Mouse (Mus musculus): ENCODE measurements around the gene Zfp275. TPM values are rescaled to one million over a fixed set of nuclear protein-coding genes. Genes with fewer than 3 reads are reported as not detected.

The Zfp275 gene
- total and polyA plus RNA-seq, 2 experiments from 2014 or later, result 5.7 to 28.2 TPM

- ATAC-seq (ENCODE audit: low FRiP score) (no peak), DNase-seq (ENCODE audit: low spot score) (peak; percentile 8)
- Histone ChIP-seq H3K36me3 (ENCODE audit: insufficient read depth, low read length) (no peaks in the 10 kb centered on the region), H3K27ac (ENCODE audit: low read depth, low read length) (0 out of 2 replicates have a peak overlapping the region, but pooled peaks have one; percentile 7), H3K9ac (replicated peaks; ENCODE audit: low read length, poor library complexity, severe bottlenecking) (no peak overlapping the region), H3K27me3 (ENCODE audit: insufficient read depth, low read length) (no peaks in the 10 kb centered on the region), H3K4me2 (ENCODE audit: low read depth, low read length, poor library complexity, severe bottlenecking) (no peak overlapping the region), H3K4me3 (ENCODE audit: low read depth, low read length) (no peak overlapping the region), H3K9me3 (ENCODE audit: low read length) (no peaks in the 10 kb centered on the region), H3K4me1 (ENCODE audit: insufficient read depth, low read length) (no peaks in the 10 kb centered on the region)
- TF ChIP-seq CTCF (IDR thresholded peaks at IDR 0.05), result no peak
Observed at GRCm38 (mm10) chrX:73333548-73333947, 8.9 kb upstream of the Zfp275 start.

DNA sequence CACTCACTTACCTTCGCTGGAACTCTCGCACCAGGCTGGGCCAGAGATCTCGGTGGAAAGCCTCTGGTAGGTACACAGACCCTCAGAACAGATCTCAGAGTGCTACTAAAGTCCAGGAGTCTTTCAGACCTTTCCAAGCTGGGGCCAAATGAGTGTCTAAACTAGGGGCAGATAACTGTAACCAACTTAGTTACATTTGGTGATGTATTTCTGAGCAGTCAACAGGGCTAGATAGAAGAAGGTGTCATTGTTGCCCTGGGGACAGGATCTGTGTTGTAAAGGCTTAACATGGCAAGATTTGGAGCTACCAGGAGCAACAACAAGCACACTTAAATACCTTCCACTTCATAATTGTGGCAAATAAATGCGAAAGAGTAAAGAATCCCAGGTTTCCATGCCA, 5.7 kb upstream of the Zfp275 start, which contains the start of gene Gm45015:
Gm45015 (minus strand) TSS at position 101 of the 400 bp plus-strand sequence.
- no peak for TF ChIP-seq CTCF (IDR thresholded peaks at IDR 0.05)
- Histone ChIP-seq H3K4me3 (ENCODE audit: low read depth, low read length) (no peak within 1 kb of the TSS), H3K4me1 (ENCODE audit: insufficient read depth, low read length) (no peaks in the 10 kb centered on the region), H3K9me3 (ENCODE audit: low read length) (no peaks in the 10 kb centered on the region), H3K4me2 (ENCODE audit: low read depth, low read length, poor library complexity, severe bottlenecking) (no peak within 1 kb of the TSS), H3K27me3 (ENCODE audit: insufficient read depth, low read length) (no peaks in the 10 kb centered on the region), H3K9ac (replicated peaks; ENCODE audit: low read length, poor library complexity, severe bottlenecking) (no peak within 1 kb of the TSS), H3K27ac (ENCODE audit: low read depth, low read length) (no peak within 1 kb of the TSS), H3K36me3 (ENCODE audit: insufficient read depth, low read length) (no peaks in the 10 kb centered on the region)
- WGBS, result 83% methylated on average over 4 of the region's 4 CpGs
- DNase-seq (ENCODE audit: low spot score) (no peak), ATAC-seq (ENCODE audit: low FRiP score) (no peak)

DNA sequence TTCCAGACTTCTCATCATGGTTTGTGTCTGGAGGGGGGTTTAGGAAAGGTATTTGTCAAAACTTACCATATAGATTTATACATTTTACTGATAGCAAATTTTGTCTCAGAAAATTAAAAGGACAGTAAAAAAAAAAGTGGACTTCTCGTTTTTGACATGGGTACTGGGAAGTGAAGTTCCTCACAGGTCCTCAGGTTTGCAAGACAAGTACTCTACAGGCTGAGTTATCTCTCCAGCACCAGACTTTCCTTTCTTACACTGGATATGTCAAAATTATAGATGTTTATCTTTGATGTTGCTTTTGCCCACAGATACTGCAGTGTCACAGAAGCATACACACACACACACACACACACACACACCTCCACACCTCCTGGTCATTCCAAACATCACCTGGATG, 948 bp upstream of the Zfp275 start:
- Histone ChIP-seq H3K9ac (replicated peaks; ENCODE audit: low read length, poor library complexity, severe bottlenecking) (no peak overlapping the region), H3K27me3 (ENCODE audit: insufficient read depth, low read length) (no peaks in the 10 kb centered on the region), H3K4me1 (ENCODE audit: insufficient read depth, low read length) (no peaks in the 10 kb centered on the region), H3K4me2 (ENCODE audit: low read depth, low read length, poor library complexity, severe bottlenecking) (no peak overlapping the region), H3K27ac (ENCODE audit: low read depth, low read length) (no peak overlapping the region), H3K36me3 (ENCODE audit: insufficient read depth, low read length) (no peaks in the 10 kb centered on the region), H3K9me3 (ENCODE audit: low read length) (no peaks in the 10 kb centered on the region), H3K4me3 (ENCODE audit: low read depth, low read length) (no peak overlapping the region)
- no peak for ATAC-seq (ENCODE audit: low FRiP score)
- DNase-seq (ENCODE audit: low spot score), result no peak
- WGBS, result 44% methylated on average over 1 of the region's 1 CpGs
- no peak for TF ChIP-seq CTCF (IDR thresholded peaks at IDR 0.05)

DNA sequence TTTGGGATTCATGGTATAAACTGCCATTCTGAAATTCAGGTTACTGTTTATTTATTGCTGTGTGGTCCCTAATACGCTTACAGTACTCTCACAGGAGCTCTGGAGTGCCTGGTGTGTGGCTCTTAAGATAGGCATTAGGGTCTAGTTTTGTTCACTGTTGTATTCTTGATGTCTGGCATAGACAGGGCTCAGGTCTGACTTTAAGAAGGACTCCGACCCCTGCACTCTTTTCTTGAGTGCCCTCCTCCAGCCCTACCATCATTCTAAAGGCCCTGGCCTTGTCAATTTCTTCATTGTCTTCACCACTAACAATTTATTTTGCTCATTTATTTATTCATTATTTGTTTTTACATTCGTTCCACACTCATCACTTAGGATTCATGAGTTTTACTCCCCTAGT, 353 bp upstream of the Zfp275 start:
- H3K9ac ChIP-seq (replicated peaks; ENCODE audit: low read length, poor library complexity, severe bottlenecking), result peak overlapping the region; percentile 76
- H3K27ac ChIP-seq (ENCODE audit: low read depth, low read length), result peak overlapping the region; percentile 79; the same call in 1 of the 2 replicates

GRCm38 (mm10) chrX:73342941-73343735, 717 bp downstream of the Zfp275 start:
- Histone ChIP-seq H3K4me2 (ENCODE audit: low read depth, low read length, poor library complexity, severe bottlenecking) (peak overlapping the region; percentile 49), H3K9ac (replicated peaks; ENCODE audit: low read length, poor library complexity, severe bottlenecking) (peak overlapping the region; percentile 76), H3K36me3 (ENCODE audit: insufficient read depth, low read length) (no peaks in the 10 kb centered on the region), H3K9me3 (ENCODE audit: low read length) (no peaks in the 10 kb centered on the region), H3K4me1 (ENCODE audit: insufficient read depth, low read length) (no peaks in the 10 kb centered on the region), H3K4me3 (ENCODE audit: low read depth, low read length) (peak overlapping the region; percentile 51), H3K27me3 (ENCODE audit: insufficient read depth, low read length) (no peaks in the 10 kb centered on the region), H3K27ac (ENCODE audit: low read depth, low read length) (peak overlapping the region; percentile 79)
- WGBS, result 33% methylated on average over 12 of the region's 15 CpGs
- TF ChIP-seq CTCF (IDR thresholded peaks at IDR 0.05), result no peak
- ATAC-seq (ENCODE audit: low FRiP score), result peak; percentile 58
- peak; percentile 7 for DNase-seq (ENCODE audit: low spot score)

More for the DNA sequence above, 353 bp upstream of the Zfp275 start:
- no peaks in the 10 kb centered on the region for H3K36me3 ChIP-seq (ENCODE audit: insufficient read depth, low read length)
- WGBS, result 31% methylated on average over 3 of the region's 3 CpGs
- no peaks in the 10 kb centered on the region for H3K9me3 ChIP-seq (ENCODE audit: low read length)
- no peak for TF ChIP-seq CTCF (IDR thresholded peaks at IDR 0.05)
- no peak for DNase-seq (ENCODE audit: low spot score)
- H3K4me1 ChIP-seq (ENCODE audit: insufficient read depth, low read length), result no peaks in the 10 kb centered on the region
- ATAC-seq (ENCODE audit: low FRiP score), result peak; percentile 31; the same call in 1 of the 2 replicates
- H3K27me3 ChIP-seq (ENCODE audit: insufficient read depth, low read length), result no peaks in the 10 kb centered on the region
- peak overlapping the region; percentile 51 for H3K4me3 ChIP-seq (ENCODE audit: low read depth, low read length)
- peak overlapping the region; percentile 49 for H3K4me2 ChIP-seq (ENCODE audit: low read depth, low read length, poor library complexity, severe bottlenecking)

GRCm38 (mm10) chrX:73343802-73344201, 1.4 kb downstream of the Zfp275 start:
- Histone ChIP-seq H3K4me1 (ENCODE audit: insufficient read depth, low read length) (no peaks in the 10 kb centered on the region), H3K4me2 (ENCODE audit: low read depth, low read length, poor library complexity, severe bottlenecking) (peak overlapping the region; percentile 49), H3K27ac (ENCODE audit: low read depth, low read length) (no peak overlapping the region), H3K36me3 (ENCODE audit: insufficient read depth, low read length) (no peaks in the 10 kb centered on the region), H3K27me3 (ENCODE audit: insufficient read depth, low read length) (no peaks in the 10 kb centered on the region), H3K9me3 (ENCODE audit: low read length) (no peaks in the 10 kb centered on the region), H3K4me3 (ENCODE audit: low read depth, low read length) (peak overlapping the region; percentile 51; the same call in 1 of the 2 replicates), H3K9ac (replicated peaks; ENCODE audit: low read length, poor library complexity, severe bottlenecking) (no peak overlapping the region)
- WGBS, result 82% methylated on average over 1 of the region's 1 CpGs
- DNase-seq (ENCODE audit: low spot score), result no peak
- no peak for TF ChIP-seq CTCF (IDR thresholded peaks at IDR 0.05)
- ATAC-seq (ENCODE audit: low FRiP score), result no peak

Measured in midbrain, postnatal 0 days (tissue).